Mouse (Mus musculus) hindbrain, embryonic 11.5 days (tissue): ENCODE data around the gene Mrln. TPM values are rescaled to one million over a fixed set of nuclear protein-coding genes. Genes with fewer than 3 reads are reported as not detected.
"Not testable (repeated sequence)": the region's sequence is repeated elsewhere in the genome, so short reads cannot be mapped to it uniquely, and the experiment has no call there.

Experiments used
- ATAC-seq: fragments of 200-750 bp; cut with Nextera tagmentation; 2 replicates; pipeline ENCODE4 v1.8.0; 2017; ENCODE audit warnings: mild to moderate bottlenecking, moderate TSS enrichment, moderate library complexity; ENCODE audit not compliant: low FRiP score
- DNase-seq: peaks from one replicate; pipeline ENCODE4 v3.0.0-alpha.2; 2015; ENCODE audit warnings: low spot score
- H3K27ac ChIP-seq: fragments of 300-500 bp; sonication (generic); 2 replicates; pipeline ENCODE4 v1.5.1; 2014; ENCODE audit warnings: mild to moderate bottlenecking, low read depth, low read length
- H3K27me3 ChIP-seq: fragments of 300-500 bp; sonication (generic); 2 replicates; pipeline ENCODE4 v1.6.1; 2014; ENCODE audit warnings: mild to moderate bottlenecking, low read length, moderate library complexity, mixed read lengths; ENCODE audit not compliant: control insufficient read depth, insufficient read depth
- H3K36me3 ChIP-seq: fragments of 300-500 bp; sonication (generic); 2 replicates; pipeline ENCODE4 v1.6.1; 2014; ENCODE audit warnings: mild to moderate bottlenecking, low read length, moderate library complexity, mixed read lengths; ENCODE audit not compliant: control insufficient read depth, insufficient read depth
- H3K4me1 ChIP-seq: fragments of 300-500 bp; sonication (generic); replicated peaks from 2 replicates; pipeline ENCODE4 v1.6.1; 2014; ENCODE audit warnings: low read length, mixed read lengths; ENCODE audit not compliant: control insufficient read depth, insufficient read depth
- H3K4me2 ChIP-seq: fragments of 300-500 bp; sonication (generic); replicated peaks from 2 replicates; pipeline ENCODE4 v1.6.1; 2014; ENCODE audit warnings: mild to moderate bottlenecking, low read depth, low read length
- H3K4me3 ChIP-seq: fragments of 300-500 bp; sonication (generic); 2 replicates; pipeline ENCODE4 v1.5.1; 2014; ENCODE audit warnings: low read depth, low read length
- H3K9ac ChIP-seq: fragments of 300-500 bp; sonication (generic); 2 replicates; pipeline ENCODE4 v1.6.1; 2014; ENCODE audit warnings: low read depth, low read length
- H3K9me3 ChIP-seq: fragments of 300-500 bp; sonication (generic); 2 replicates; pipeline ENCODE4 v1.6.1; 2016; ENCODE audit warnings: low read length; ENCODE audit not compliant: control insufficient read depth
- WGBS: fragments of 180-500 bp; shearing (Covaris S2); extraction: QIAGEN DNeasy Blood & Tissue Kit; methylation state at CpG from one replicate; pipeline ENCODE4 v1.1.7; 2014; 5-methylcytosine and 5-hydroxymethylcytosine counted together
- polyA plus RNA-seq: library from polyadenylated mRNA; unstranded; fragments of >200 nt; fragmentation: Nextera tagmentation; extraction: Ambion mirVana; gene quantifications from 2 replicates; pipeline ENCODE4 v1.2.1, GENCODE M21; 2014

The Mrln gene
- polyA plus RNA-seq, 1 experiment from 2014 or later, result 1.0 TPM

- no peak overlapping the region for H3K27ac ChIP-seq
- no peaks in the 10 kb centered on the region for H3K9me3 ChIP-seq
- H3K9ac ChIP-seq, result no peak overlapping the region
- no peak overlapping the region for H3K4me3 ChIP-seq
- ATAC-seq (no peak), DNase-seq (no peak)
- WGBS, result 94% methylated on average over 7 of the region's 7 CpGs
- no peak overlapping the region for H3K4me2 ChIP-seq
- H3K4me1 ChIP-seq, result no peaks in the 10 kb centered on the region
- no peaks in the 10 kb centered on the region for H3K27me3 ChIP-seq
- H3K36me3 ChIP-seq, result no peaks in the 10 kb centered on the region
These were observed 5.5 kb upstream of the Mrln start for GRCm38 (mm10) chr10:70198951-70199463.

GRCm38 (mm10) chr10:70199466-70200210 is 4.8 kb upstream of the Mrln start:
- H3K9ac ChIP-seq, result no peak overlapping the region
- no peaks in the 10 kb centered on the region for H3K9me3 ChIP-seq
- H3K27ac ChIP-seq, result no peak overlapping the region
- 90% methylated on average over 6 of the region's 6 CpGs for WGBS
- no peak overlapping the region for H3K4me3 ChIP-seq
- no peak for DNase-seq
- H3K27me3 ChIP-seq, result no peaks in the 10 kb centered on the region
- no peak for ATAC-seq
- no peaks in the 10 kb centered on the region for H3K4me1 ChIP-seq
- no peaks in the 10 kb centered on the region for H3K36me3 ChIP-seq
- H3K4me2 ChIP-seq, result no peak overlapping the region

GRCm38 (mm10) chr10:70200889-70201500 is 3.5 kb upstream of the Mrln start:
- Histone ChIP-seq H3K36me3 (no peaks in the 10 kb centered on the region), H3K4me2 (no peak overlapping the region), H3K27me3 (no peaks in the 10 kb centered on the region), H3K9ac (no peak overlapping the region), H3K4me1 (no peaks in the 10 kb centered on the region), H3K9me3 (no peaks in the 10 kb centered on the region), H3K27ac (no peak overlapping the region), H3K4me3 (no peak overlapping the region)
- 80% methylated on average over 12 of the region's 12 CpGs for WGBS
- DNase-seq (no peak), ATAC-seq (no peak)

- Histone ChIP-seq H3K27ac (no peak overlapping the region), H3K36me3 (no peaks in the 10 kb centered on the region), H3K4me1 (no peaks in the 10 kb centered on the region), H3K9me3 (no peaks in the 10 kb centered on the region), H3K4me2 (no peak overlapping the region), H3K27me3 (no peaks in the 10 kb centered on the region), H3K4me3 (no peak overlapping the region), H3K9ac (no peak overlapping the region)
- no peak for ATAC-seq
- WGBS, result 85% methylated on average over 9 of the region's 9 CpGs
- DNase-seq, result no peak
These were observed 6.8 kb downstream of the Mrln start for GRCm38 (mm10) chr10:70211281-70211680.

- H3K9me3 ChIP-seq, result no peaks in the 10 kb centered on the region
- ATAC-seq (no peak), DNase-seq (no peak)
- H3K4me1 ChIP-seq, result no peaks in the 10 kb centered on the region
- no peaks in the 10 kb centered on the region for H3K27me3 ChIP-seq
- H3K9ac ChIP-seq, result no peak overlapping the region
- 67% methylated on average over 5 of the region's 5 CpGs for WGBS
- no peak overlapping the region for H3K27ac ChIP-seq
- no peak overlapping the region for H3K4me3 ChIP-seq
- H3K4me2 ChIP-seq, result no peak overlapping the region
- no peaks in the 10 kb centered on the region for H3K36me3 ChIP-seq
These were observed 16.5 kb downstream of the Mrln start for GRCm38 (mm10) chr10:70220971-70221370.

- not testable (repeated sequence) for H3K4me1 ChIP-seq, H3K27ac ChIP-seq, ATAC-seq, DNase-seq, H3K9me3 ChIP-seq, H3K27me3 ChIP-seq, H3K36me3 ChIP-seq, H3K4me2 ChIP-seq, H3K4me3 ChIP-seq, H3K9ac ChIP-seq
- WGBS, result 92% methylated on average over 8 of the region's 8 CpGs
These were observed 17.8 kb downstream of the Mrln start for GRCm38 (mm10) chr10:70222231-70222630.

GRCm38 (mm10) chr10:70224571-70224970 is 20.1 kb downstream of the Mrln start:
- 93% methylated on average over 6 of the region's 6 CpGs for WGBS
- no peak for DNase-seq
- Histone ChIP-seq H3K4me1 (no peaks in the 10 kb centered on the region), H3K27ac (no peak overlapping the region), H3K4me3 (no peak overlapping the region), H3K9me3 (no peaks in the 10 kb centered on the region), H3K27me3 (no peaks in the 10 kb centered on the region), H3K4me2 (no peak overlapping the region), H3K36me3 (no peaks in the 10 kb centered on the region), H3K9ac (no peak overlapping the region)
- no peak for ATAC-seq

- Histone ChIP-seq H3K4me3 (no peak overlapping the region), H3K27me3 (no peaks in the 10 kb centered on the region), H3K9me3 (no peaks in the 10 kb centered on the region), H3K9ac (no peak overlapping the region), H3K36me3 (no peaks in the 10 kb centered on the region), H3K27ac (no peak overlapping the region), H3K4me2 (no peak overlapping the region), H3K4me1 (no peaks in the 10 kb centered on the region)
- DNase-seq (no peak), ATAC-seq (no peak)
- 75% methylated on average over 6 of the region's 6 CpGs for WGBS
These were observed 21.3 kb downstream of the Mrln start for GRCm38 (mm10) chr10:70225760-70226159.

GRCm38 (mm10) chr10:70226608-70227007 is 22.1 kb downstream of the Mrln start:
- no peak overlapping the region for H3K9ac ChIP-seq
- no peak overlapping the region for H3K4me2 ChIP-seq
- no peaks in the 10 kb centered on the region for H3K4me1 ChIP-seq
- no peaks in the 10 kb centered on the region for H3K9me3 ChIP-seq
- no peak overlapping the region for H3K27ac ChIP-seq
- DNase-seq, result no peak
- H3K4me3 ChIP-seq, result no peak overlapping the region
- no peaks in the 10 kb centered on the region for H3K27me3 ChIP-seq
- no peaks in the 10 kb centered on the region for H3K36me3 ChIP-seq
- no peak for ATAC-seq
